Mouse (Mus musculus): Measurements from ENCODE around the gene Camta1. TPM values are rescaled to one million over a fixed set of nuclear protein-coding genes. Genes with fewer than 3 reads are reported as not detected.

The Camta1 gene
- polyA plus RNA-seq, 1 experiment: 1.8 TPM

- no peak overlapping the region for H3K4me3 ChIP-seq (replicated peaks)
- no peaks in the 10 kb centered on the region for H3K27me3 ChIP-seq (ENCODE audit: control insufficient read depth)
- H3K36me3 ChIP-seq (ENCODE audit: control insufficient read depth): peaks cover 12% of the 10 kb centered on the region
- H3K4me1 ChIP-seq (ENCODE audit: control insufficient read depth): peaks cover 9% of the 10 kb centered on the region
- no peaks in the 10 kb centered on the region for H3K9me3 ChIP-seq (ENCODE audit: control insufficient read depth, low read length)
- no peak for TF ChIP-seq GATA1 (IDR thresholded peaks at IDR 0.05; ENCODE audit: low read length)
- no peak for TF ChIP-seq TAL1 (IDR thresholded peaks at IDR 0.05; ENCODE audit: low read length)
Measured at GRCm38 (mm10) chr4:151777451-151777850, 84.2 kb downstream of the Camta1 start.

- Histone ChIP-seq H3K27me3 (ENCODE audit: control insufficient read depth) (no peaks in the 10 kb centered on the region), H3K4me3 (replicated peaks) (no peak overlapping the region), H3K36me3 (ENCODE audit: control insufficient read depth) (peaks cover 5% of the 10 kb centered on the region; the same call in 1 of the 2 replicates), H3K4me1 (ENCODE audit: control insufficient read depth) (peaks cover 9% of the 10 kb centered on the region), H3K9me3 (ENCODE audit: control insufficient read depth, low read length) (no peaks in the 10 kb centered on the region)
- TF ChIP-seq TAL1 (IDR thresholded peaks at IDR 0.05; ENCODE audit: low read length): no peak
- TF ChIP-seq GATA1 (IDR thresholded peaks at IDR 0.05; ENCODE audit: low read length): no peak
Measured at GRCm38 (mm10) chr4:151775441-151775840, 86.2 kb downstream of the Camta1 start.

GRCm38 (mm10) chr4:151773651-151774050 lies 88.0 kb downstream of the Camta1 start:
- no peaks in the 10 kb centered on the region for H3K9me3 ChIP-seq (ENCODE audit: control insufficient read depth, low read length)
- TF ChIP-seq TAL1 (IDR thresholded peaks at IDR 0.05; ENCODE audit: low read length) (no peak), GATA1 (IDR thresholded peaks at IDR 0.05; ENCODE audit: low read length) (no peak)
- peaks cover 2% of the 10 kb centered on the region; the same call in 1 of the 2 replicates for H3K36me3 ChIP-seq (ENCODE audit: control insufficient read depth)
- no peak overlapping the region for H3K4me3 ChIP-seq (replicated peaks)
- peaks cover 9% of the 10 kb centered on the region for H3K4me1 ChIP-seq (ENCODE audit: control insufficient read depth)
- no peaks in the 10 kb centered on the region for H3K27me3 ChIP-seq (ENCODE audit: control insufficient read depth)

DNA sequence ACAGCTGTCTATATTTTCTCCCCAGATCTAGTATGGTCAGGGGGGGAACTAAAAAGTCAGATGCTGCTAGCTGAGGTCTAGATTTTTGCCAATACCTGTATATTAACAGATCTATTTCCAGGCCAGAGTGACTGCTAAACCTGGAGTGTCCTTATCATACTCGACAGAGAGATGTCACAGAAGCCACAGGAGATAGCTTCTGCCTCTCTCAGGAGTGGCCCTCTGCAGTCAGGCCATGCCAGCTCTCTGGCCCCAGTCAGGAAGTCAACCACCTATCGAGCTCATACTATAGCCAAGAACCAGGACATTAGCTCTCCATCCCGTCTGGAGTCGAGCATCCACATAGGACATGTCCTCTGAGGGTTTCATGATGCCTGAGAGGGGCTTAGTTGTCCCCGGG lies 88.7 kb downstream of the Camta1 start:
- H3K27me3 ChIP-seq (ENCODE audit: control insufficient read depth): no peaks in the 10 kb centered on the region
- peaks cover 2% of the 10 kb centered on the region; the same call in 1 of the 2 replicates for H3K36me3 ChIP-seq (ENCODE audit: control insufficient read depth)
- peaks cover 9% of the 10 kb centered on the region for H3K4me1 ChIP-seq (ENCODE audit: control insufficient read depth)
- no peaks in the 10 kb centered on the region for H3K9me3 ChIP-seq (ENCODE audit: control insufficient read depth, low read length)
- TF ChIP-seq GATA1 (IDR thresholded peaks at IDR 0.05; ENCODE audit: low read length) (no peak), TAL1 (IDR thresholded peaks at IDR 0.05; ENCODE audit: low read length) (no peak)
- H3K4me3 ChIP-seq (replicated peaks): no peak overlapping the region

- Histone ChIP-seq H3K4me3 (replicated peaks) (no peak overlapping the region), H3K9me3 (ENCODE audit: control insufficient read depth, low read length) (no peaks in the 10 kb centered on the region), H3K27me3 (ENCODE audit: control insufficient read depth) (no peaks in the 10 kb centered on the region), H3K4me1 (ENCODE audit: control insufficient read depth) (peaks cover 9% of the 10 kb centered on the region), H3K36me3 (ENCODE audit: control insufficient read depth) (no peaks in the 10 kb centered on the region)
- TF ChIP-seq TAL1 (IDR thresholded peaks at IDR 0.05; ENCODE audit: low read length): no peak
Measured at GRCm38 (mm10) chr4:151770697-151771096, 91.0 kb downstream of the Camta1 start.

DNA sequence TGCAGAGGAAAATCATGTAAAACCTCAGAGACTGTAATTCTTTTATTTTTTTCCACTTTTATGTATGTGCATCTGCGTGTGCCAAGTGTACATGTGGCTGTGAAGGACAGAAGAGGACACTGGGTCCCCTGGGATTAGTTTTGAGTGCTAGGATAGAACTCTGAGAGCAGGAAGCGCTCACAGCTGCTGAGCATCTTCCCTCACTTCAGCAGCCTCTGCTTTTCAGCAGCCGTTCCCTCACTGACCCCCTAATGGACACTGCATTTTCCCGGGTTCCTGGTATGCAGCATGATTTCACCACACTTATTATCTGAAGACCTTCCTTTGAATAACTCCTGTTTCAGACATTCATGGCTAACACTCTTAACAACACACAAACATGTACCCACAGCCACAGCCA lies 93.9 kb downstream of the Camta1 start:
- H3K36me3 ChIP-seq (ENCODE audit: control insufficient read depth): no peaks in the 10 kb centered on the region
- TF ChIP-seq GATA1 (IDR thresholded peaks at IDR 0.05; ENCODE audit: low read length): no peak
- no peak for TF ChIP-seq TAL1 (IDR thresholded peaks at IDR 0.05; ENCODE audit: low read length)

GRCm38 (mm10) chr4:151767361-151767760 lies 94.3 kb downstream of the Camta1 start:
- no peak for TF ChIP-seq TAL1 (IDR thresholded peaks at IDR 0.05; ENCODE audit: low read length)
- H3K27me3 ChIP-seq (ENCODE audit: control insufficient read depth): no peaks in the 10 kb centered on the region

More for the DNA sequence above, 93.9 kb downstream of the Camta1 start:
- no peaks in the 10 kb centered on the region for H3K9me3 ChIP-seq (ENCODE audit: control insufficient read depth, low read length)
- H3K4me1 ChIP-seq (ENCODE audit: control insufficient read depth): no peaks in the 10 kb centered on the region
- H3K27me3 ChIP-seq (ENCODE audit: control insufficient read depth): no peaks in the 10 kb centered on the region
- no peak overlapping the region for H3K4me3 ChIP-seq (replicated peaks)

GRCm38 (mm10) chr4:151765376-151765775 lies 96.3 kb downstream of the Camta1 start:
- no peaks in the 10 kb centered on the region for H3K27me3 ChIP-seq (ENCODE audit: control insufficient read depth)
- no peaks in the 10 kb centered on the region for H3K4me1 ChIP-seq (ENCODE audit: control insufficient read depth)
- no peaks in the 10 kb centered on the region for H3K9me3 ChIP-seq (ENCODE audit: control insufficient read depth, low read length)
- H3K36me3 ChIP-seq (ENCODE audit: control insufficient read depth): no peaks in the 10 kb centered on the region
- TF ChIP-seq TAL1 (IDR thresholded peaks at IDR 0.05; ENCODE audit: low read length) (no peak), GATA1 (IDR thresholded peaks at IDR 0.05; ENCODE audit: low read length) (no peak)
- H3K4me3 ChIP-seq (replicated peaks): no peak overlapping the region

More at GRCm38 (mm10) chr4:151767361-151767760, 94.3 kb downstream of the Camta1 start:
- Histone ChIP-seq H3K4me1 (ENCODE audit: control insufficient read depth) (no peaks in the 10 kb centered on the region), H3K36me3 (ENCODE audit: control insufficient read depth) (no peaks in the 10 kb centered on the region), H3K9me3 (ENCODE audit: control insufficient read depth, low read length) (no peaks in the 10 kb centered on the region), H3K4me3 (replicated peaks) (no peak overlapping the region)

DNA sequence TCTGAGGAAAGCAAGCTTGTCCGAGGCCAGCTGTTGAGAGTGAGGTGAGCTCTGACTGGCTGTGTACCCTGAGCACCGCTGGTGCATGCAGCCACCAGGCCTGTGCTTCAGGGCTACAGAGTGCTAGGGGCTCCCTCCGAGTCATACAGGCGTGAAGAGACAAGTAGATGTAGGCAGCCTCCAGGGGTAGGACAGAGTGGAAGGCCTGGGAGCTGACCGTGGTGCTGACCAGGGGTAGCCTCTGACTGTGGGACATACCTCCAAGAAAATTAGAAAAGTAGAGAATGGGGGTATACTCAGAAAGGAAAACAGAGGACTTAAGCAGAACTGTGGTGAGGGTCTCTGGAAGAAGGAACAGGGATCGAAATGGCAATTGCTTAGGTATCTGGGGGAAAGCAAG lies 97.7 kb downstream of the Camta1 start:
- H3K27me3 ChIP-seq (ENCODE audit: control insufficient read depth): no peaks in the 10 kb centered on the region
- TF ChIP-seq TAL1 (IDR thresholded peaks at IDR 0.05; ENCODE audit: low read length): no peak
- TF ChIP-seq GATA1 (IDR thresholded peaks at IDR 0.05; ENCODE audit: low read length): no peak
- no peaks in the 10 kb centered on the region for H3K36me3 ChIP-seq (ENCODE audit: control insufficient read depth)
- no peaks in the 10 kb centered on the region for H3K4me1 ChIP-seq (ENCODE audit: control insufficient read depth)
- no peak overlapping the region for H3K4me3 ChIP-seq (replicated peaks)
- H3K9me3 ChIP-seq (ENCODE audit: control insufficient read depth, low read length): no peaks in the 10 kb centered on the region

DNA sequence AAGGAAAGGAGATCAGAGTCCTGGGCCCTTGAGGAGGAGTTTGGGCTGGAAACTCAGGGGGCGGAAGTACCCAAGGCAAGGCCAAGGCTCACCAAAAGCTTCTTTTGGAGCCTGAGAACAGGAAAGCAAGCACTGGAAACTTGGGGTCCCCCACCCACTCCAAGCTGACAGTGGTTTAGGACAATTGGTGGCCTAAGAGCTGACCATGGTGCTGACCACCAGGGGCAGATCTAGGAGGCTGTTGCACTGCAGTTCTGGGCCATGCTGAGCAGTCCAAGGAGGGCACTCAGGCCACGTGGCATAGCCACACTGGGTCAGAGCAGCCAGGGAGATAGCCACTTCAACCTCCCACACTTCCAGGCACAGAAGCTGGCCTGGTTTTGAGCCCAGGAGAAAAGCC lies 102.6 kb downstream of the Camta1 start:
- no peaks in the 10 kb centered on the region for H3K36me3 ChIP-seq (ENCODE audit: control insufficient read depth)
- H3K27me3 ChIP-seq (ENCODE audit: control insufficient read depth): no peaks in the 10 kb centered on the region
- no peaks in the 10 kb centered on the region for H3K4me1 ChIP-seq (ENCODE audit: control insufficient read depth)
- H3K9me3 ChIP-seq (ENCODE audit: control insufficient read depth, low read length): no peaks in the 10 kb centered on the region
- H3K4me3 ChIP-seq (replicated peaks): no peak overlapping the region
- TF ChIP-seq TAL1 (IDR thresholded peaks at IDR 0.05; ENCODE audit: low read length) (no peak), GATA1 (IDR thresholded peaks at IDR 0.05; ENCODE audit: low read length) (no peak)
